Mouse (Mus musculus) right cerebral cortex, postnatal 10 days (tissue): ENCODE data around the gene Stk11.
"Not testable (repeated sequence)": the region's sequence is repeated elsewhere in the genome, so short reads cannot be mapped to it uniquely, and the experiment has no call there.

Experiments
- DNase-seq, 2 experiments: peaks; one replicate each; pipeline ENCODE4 v3.0.0; 2021; ENCODE audit warnings: low spot score in 2 of 2

The Stk11 gene

DNA sequence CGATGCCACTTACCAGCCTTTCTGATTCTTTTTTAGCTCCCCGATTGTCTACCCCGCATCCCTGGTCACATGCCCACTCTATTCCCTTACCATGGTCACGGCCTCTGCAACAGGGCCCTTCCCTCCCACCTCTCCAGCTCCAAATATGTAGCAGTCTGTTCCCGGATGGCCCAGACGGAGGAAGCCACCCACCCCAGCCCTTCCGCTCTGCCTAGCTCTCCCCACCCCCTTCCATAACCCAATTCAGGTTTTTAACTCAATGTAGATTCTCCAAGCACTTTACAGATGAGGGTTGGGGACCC, 41.1 kb downstream of the Stk11 start:
- peak in 1 of 2 experiments; percentile 78 for DNase-seq

DNA sequence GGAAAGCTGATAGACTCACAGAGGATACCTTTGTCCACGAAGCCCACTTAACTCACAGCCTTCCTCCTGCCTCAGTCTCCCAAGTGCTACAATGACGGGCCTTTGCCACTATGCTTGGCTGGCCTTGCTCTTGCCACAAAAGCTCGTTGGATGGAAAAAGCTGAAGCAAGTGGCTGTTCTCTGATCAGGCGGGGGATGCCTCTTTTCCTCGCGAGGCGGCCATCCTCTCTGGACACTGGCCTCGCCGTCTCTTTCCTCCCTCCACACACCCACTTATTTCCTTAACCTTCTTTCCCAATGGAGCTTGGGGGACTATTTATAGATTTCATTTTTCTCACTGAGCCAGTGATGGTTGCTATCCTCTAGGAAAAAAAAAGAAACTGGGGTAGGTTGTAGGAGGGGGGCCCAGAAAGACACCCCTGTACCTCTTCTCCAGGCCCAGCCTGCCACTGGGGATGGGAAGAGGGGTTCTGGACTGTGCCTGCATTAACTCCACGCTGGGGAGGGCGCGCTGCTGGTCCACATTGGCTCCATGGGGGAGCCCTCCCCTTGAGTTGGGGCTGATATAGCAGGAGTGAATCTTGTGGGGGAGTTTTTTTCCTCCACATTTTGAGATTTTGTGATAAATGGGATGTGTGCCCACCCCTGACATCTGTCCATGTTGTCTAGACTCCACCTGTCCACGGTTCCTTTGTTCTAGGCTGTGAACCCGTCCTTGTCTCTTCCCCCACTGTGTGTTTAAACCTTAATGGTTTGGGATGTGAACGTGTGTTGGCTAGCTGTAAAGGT, 41.7 kb downstream of the Stk11 start:
- DNase-seq = peak in 1 of 2 experiments; percentile 78

DNA sequence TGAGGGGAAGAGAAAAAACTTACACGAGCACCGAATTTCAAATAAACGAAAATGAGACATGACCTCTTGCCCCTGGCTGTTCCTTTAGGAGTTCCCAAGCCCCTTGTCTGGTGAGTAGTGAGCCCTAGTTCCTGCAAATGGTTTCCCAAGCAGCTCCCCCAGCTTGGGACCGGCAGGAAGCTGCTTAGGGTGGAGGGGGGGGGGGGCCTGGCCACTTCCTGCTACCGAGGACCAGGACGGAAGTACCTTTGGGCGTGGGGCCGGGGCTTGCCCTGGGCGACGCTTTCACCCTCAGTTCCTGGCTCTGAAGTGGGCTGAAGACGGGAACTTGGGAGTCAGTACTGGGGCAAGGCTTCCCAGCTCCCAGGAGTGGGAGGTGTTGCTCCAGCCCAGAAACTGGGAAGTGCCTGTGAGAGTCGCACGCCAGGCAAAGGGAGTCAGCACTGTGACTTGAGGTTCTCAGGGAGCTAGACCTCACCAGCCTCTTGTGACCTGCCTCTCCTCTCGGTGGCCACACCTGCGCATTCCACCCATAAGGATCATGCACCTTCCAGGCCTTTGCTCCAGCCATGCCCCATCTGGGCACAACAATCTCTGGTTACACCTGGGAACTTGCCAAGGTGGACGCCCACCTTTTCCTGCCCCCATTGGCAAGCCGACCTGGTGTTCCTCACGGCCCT, 42.8 kb downstream of the Stk11 start:
- peak in 1 of 2 experiments; percentile 69 for DNase-seq

DNA sequence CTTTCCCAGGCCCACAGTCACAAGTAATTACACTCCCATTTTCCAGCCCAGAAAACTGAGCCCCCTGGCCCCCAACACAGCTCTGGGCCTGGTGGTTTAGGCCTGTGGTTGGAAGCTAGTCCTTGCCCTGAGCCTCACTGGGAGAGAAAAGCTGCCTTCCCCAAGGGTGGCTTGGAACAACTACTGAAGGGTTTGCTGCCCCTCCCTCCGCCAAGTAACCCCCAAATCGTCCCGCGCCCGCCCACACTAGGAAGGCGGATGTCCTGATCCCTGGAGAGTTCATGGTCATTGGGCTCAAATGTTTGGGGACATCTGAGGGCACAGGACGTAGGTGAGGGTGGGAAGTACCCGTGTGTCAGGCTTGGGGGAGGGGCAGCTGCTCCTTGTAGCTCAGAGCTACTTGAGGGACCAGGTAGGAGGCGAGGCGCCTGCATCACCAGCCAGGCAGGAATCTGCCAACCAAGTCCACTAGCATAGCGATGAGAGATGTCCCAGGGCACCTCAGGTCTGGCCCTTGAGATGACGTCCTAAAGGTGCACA, 43.5 kb downstream of the Stk11 start:
- DNase-seq = peak; percentile 77 to 84

DNA sequence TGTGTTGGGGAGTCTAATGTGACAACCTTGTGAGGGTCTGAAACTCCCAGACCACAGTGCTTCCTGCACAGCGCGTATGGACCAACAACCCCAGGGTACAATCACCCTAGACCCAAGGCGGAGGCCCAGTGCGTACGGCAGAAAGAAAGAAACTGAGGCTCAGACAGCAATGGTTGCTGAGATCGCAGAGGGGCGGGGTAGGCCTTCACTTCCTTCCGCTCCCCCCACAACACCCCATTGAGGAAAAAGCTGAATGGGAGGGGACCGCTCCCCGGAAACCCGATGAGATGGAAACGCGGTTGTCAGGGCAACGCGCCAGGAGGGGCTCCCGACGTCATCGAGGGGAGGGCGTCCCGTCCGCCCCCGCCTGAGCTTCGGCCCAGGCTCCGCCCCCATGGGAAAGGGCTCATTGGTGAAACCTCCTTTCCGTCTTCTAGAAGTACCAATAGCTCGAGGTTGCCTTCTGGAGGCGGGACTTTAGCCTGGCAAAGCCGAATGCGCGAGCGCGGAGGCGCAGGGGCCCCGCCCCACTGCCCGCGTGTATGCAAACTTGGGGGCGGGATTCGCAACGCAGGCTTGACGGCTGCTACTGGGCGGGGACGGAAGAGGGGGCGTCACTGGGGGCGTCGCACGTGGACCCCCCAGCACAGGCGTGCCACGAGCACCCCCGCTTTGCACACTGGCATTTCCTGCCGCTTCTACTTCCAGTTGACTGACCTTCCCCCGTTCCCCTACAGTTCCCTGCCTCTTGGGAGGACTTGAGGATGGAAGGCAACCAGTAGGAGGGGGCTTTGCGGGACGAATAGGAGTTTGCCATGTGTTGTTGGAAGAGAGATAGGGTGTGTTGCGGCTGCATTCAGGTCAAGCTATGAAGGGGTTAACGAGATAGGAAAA, 44.2 kb downstream of the Stk11 start:
- peak; percentile 100 for DNase-seq

DNA sequence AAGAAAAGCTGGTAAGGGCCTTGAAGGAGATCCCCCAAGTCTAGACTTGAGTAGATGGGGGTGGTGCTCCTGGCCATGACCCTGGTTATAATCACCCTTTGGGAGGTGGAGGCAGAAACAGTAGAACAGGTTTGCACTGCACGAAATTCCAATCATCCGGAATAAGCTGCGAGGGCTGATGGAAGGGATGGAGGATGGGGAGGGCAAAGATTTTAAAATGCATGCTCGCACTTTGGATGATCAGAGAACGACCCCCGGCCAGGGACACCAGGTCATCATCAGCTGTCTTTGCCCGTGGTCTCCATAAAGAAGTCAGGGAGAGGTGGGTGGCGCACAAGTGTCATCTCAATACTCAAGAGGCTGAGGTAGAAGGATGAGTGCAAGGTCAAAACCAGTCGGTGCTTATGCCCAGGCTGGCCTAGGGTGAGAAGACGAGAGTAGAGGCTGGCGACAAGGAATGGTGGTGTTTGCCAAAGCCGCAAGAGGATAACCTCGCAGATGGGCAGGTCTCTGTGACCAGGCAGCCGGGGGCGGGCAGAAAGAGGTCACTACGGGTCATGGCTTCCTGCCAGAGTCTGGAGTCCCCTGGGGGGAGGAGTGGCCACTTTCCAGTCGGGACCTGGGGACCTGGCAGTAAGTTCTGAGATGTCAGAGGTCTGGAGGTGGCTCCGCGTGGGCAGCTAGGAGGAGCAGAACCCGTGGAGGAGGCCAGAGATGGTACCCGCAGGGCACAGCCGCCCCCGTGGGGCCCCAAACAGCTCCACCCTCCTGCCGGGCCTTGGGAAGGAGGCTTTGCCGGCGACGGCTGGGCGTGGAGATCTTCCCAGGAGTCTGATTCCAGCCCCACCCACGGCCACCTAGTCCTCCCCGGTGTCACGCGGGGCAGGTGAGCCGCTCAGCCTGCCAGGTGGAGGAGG, 45.1 kb downstream of the Stk11 start:
- peak; percentile 72 to 74 for DNase-seq

DNA sequence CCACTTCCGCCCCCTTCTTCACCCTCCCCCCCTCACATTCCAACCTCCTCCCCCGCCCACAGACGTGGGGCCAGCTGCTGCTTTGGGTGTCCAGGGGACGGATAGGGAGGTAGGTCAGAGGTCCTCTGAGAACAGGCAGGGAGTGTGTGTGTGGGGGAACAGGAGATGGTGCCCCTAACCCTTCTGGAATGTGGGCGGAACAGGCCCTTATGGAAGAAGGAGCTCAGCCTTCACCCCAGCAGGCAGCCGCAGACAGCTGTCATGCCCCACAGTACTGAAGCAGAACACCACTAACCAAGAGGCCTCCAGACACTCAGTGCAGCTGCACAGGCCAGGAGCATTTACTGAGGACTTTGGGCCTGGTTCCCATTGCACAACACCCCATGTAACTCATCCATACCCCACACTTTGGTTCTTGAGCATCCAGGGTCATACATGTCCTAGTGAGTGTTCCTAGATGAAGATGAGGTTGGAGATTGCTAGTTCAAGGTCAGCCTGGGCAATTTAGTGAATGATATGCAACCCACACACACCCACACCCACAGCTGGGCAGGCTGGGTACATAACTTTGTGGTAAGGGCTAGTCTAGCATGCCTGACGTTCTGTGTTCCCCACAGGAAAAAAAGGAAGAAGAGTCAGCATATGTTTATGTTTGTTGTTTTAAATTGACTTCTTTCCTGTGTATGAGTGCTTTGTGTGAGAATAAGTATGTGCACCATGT, 46.1 kb downstream of the Stk11 start:
- peak in 1 of 2 experiments; percentile 45 for DNase-seq

DNA sequence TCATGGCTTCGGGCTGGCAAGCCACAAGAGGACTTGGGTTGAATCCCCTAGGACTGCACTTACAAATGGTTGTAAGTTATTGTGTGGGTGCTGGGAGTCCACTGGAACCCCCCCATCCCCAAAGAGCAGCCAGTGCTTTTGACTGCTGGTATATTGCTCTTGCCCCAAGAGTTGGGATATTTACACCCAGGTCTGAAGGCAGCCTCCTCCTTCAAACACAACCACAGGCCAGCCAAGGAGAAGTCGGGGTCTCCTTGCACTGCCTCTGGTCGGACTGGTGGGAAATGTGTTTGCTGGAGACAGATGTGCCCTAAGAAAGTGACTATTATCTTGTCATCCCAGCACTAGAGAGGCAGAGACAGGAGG, 46.6 kb downstream of the Stk11 start:
- no peak for DNase-seq

DNA sequence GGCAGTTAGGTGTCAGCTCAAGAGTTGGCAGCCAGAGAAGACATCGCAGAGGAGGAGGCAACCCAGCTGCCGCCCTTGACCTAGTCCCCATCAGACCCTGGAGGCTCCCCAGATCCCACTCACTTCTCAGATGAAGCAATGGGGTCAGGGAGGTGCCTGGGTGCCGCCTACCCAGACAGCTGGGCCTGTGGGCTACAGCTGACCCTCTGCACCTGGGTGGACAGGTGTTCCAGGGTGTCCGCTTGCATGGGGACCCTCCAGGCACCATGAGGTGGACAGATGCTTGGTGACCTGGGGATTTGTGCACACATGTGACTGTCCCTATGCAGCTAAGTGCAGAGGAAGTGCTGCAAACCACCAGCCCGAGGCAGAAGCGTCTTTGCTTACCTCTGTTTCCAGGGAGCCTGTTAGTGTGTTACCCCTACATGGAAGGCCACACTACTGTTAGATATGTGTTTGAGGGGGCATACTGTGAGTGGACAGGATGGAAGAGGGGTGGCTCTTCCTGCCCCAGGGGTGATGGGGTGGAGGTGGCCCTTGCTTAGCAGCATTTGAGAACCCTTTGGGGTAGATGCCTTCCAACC, 47.2 kb downstream of the Stk11 start:
- DNase-seq = peak in 1 of 2 experiments; percentile 52

DNA sequence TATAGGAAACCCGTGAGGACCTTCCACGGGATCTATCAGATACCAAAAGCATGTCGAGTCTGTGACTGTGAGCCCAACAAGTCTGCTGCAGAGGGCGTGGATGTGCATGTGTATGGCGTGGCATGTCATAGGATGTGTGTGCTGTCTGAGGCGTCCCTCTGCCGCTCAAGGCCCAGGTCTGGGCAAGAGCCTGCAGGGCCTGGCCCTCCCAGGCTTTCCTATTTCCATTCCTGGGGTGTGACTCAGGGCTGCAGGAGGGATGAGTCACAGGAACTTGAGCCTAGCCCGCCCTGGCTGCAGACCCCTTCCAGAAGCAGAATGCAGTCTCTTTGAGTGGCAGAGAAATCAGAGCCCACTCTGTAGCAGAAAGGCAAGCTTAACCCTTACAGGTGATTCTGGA, 48.1 kb downstream of the Stk11 start:
- peak in 1 of 2 experiments; percentile 53 for DNase-seq

DNA sequence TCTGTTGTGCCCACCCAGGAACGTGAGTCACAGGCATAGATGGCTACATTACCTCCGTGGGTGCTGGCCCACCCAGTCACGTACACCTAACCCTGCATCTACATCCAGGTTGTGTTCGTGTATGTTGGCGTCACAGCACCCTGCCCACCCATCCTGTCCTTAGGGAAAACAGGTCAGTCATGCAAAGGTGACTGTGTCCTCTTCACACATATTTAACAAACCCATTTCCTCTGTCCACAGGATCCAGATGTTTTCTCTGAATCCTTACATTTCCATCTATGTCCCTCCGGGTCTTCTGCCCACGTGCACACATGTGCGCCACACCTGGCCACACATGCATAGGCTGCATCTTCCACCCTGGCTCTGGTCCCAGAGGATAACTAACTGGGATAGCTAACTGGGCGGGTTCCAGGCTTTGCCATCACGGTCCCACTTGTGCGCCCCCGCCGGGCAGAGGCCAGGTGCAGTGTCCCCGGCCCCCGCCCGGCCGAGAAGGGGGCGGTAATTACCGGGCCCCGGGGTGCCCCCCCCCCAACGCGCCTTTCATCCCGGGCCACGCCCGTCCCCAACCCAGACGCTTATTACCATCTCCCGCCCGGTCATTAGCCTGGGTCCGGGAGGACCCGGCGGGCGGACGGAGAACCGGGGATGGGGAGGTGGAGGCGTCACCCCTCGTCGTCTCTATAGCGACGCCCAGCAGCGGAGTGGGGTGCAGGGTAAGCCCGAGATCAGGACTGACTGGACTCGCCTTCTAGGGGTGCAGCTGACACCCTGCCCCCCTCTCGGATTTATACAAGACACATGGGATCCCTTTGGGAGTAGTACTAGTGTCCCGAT, 48.8 kb downstream of the Stk11 start:
- peak in 1 of 2 experiments; percentile 74 for DNase-seq

DNA sequence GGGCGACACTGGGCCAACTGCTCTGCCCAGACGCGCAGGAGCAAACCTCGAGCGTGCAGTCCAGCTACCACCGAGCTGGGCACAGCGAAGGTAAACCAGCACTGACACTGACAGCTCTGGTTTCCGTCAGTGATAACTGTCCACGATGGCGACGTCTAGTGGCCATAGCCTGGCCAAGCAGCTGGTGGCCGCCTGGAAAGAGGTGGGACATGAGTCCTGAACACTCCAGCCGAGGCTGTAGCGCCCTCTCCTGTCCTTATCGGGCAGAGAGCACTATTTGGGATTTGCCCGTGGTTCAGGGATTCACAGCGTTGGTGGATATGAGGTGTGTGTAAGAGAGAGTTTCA, 49.4 kb downstream of the Stk11 start:
- peak; percentile 97 to 98 for DNase-seq

DNA sequence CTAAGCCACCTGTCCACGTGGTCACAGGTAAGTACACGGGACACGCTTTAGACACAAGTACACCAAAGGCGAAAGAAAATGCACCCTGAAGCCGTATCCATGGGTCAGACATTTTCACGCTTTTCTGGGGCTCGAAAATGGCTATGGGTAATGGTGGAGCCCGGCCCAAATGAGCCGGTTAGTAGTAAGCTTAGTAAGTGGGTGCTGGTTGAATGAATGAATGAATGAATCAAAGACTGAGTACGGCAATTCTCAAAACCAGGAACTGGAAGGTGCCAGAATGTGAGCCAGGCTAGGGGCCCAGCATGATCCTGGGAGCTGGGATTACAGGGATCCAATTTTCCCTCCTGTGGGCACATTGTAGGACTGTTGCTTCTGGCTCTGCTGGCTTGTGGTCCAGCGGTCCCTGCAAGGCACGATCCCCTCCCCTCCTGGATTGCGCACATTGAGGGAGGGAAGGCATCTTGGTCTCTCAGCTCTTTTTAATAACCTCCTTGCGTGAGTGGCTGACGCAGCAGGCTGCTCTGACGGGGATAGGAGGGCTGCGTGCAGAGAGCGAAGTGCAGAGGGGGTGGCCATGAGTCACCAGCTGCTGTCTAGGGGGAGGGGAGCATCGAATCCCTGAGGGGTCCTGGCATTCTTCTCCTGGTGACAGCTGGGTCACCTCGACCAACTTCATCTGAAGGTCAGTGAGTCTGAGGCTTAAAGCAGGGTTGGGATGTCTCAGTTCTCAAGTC, 50.0 kb downstream of the Stk11 start, which contains the start of gene Cirbp:
Gene Cirbp (plus strand): TSS at position 594 of the 737 bp plus-strand sequence.
- peak; percentile 74 to 85 for DNase-seq

DNA sequence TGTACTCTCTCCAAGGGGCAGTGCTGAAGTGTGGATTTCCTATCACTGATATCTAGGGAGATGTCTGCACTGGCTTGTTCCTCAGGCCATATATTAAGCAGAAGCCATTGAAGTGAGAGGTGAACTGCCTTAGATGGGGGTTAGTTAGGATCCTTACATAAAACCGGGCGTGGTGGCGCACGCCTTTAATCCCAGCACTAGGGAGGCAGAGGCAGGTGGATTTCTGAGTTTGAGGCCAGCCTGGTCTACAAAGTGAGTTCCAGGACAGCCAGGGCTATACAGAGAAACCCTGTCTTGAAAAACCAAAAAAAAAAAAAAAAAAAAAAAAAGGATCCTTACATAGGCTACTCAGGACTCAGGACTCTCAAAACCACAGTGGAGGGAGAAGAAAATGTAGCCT, 50.5 kb downstream of the Stk11 start:
- DNase-seq = not testable (repeated sequence)

DNA sequence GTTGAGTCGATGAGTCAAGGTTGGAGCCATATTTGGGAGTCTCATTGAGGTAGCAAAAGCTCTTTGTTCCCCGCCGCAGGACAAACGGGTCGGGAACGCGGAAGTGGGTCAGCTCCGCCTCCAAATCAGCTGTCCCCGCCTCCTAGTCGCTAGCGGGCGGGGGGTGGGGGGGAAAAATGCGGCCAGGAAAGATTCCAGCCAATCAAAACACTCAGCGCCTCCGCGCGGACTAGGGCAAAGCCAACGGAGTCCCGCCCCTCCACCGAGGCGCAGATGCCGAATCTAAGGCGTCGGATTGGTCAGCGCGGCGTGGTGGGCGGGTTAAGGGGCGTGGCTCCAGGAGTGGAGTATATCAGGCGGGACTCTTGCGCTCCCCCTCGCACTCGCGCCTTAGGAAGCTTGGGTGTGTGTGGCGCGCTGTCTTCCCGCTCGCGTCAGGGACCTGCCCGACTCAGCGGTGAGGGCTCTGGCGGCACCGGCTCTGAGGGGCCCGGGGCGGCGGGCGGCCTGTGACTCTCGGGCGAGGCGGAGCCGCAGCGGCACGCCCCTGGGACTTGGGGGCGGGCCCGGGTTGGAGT, 51.9 kb downstream of the Stk11 start:
- DNase-seq = peak; percentile 98 to 99

DNA sequence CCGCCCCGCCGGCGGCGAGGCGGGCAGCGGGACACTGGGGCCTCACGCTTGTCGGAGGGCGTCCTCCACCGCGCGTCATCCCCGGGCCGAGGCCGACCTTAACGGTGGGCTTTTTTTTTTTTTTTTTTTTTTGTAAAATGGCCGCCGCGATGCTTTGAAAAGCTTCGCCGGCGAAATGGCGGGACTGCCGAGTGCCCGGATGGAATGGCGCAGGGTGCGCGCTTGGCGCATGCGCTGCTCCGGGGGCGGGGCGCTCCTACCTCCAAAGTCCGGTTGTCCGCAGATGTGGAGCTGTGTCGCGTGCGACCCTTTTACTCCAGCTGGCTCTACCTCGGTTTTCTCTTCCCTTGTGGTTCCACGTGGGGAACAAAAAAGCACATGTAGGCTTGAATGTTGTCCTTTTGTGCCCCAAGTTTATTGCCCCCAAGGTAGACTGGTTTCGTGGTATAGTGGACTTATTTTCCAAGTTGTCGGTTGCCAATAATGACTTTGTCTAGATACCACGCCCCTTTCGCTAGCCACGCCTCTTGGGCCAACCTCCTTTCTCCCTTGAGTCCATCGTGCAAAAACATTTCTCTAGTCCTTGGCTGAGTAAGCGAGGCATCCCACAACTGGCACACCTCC, 52.5 kb downstream of the Stk11 start:
- DNase-seq = peak; percentile 94 to 95

DNA sequence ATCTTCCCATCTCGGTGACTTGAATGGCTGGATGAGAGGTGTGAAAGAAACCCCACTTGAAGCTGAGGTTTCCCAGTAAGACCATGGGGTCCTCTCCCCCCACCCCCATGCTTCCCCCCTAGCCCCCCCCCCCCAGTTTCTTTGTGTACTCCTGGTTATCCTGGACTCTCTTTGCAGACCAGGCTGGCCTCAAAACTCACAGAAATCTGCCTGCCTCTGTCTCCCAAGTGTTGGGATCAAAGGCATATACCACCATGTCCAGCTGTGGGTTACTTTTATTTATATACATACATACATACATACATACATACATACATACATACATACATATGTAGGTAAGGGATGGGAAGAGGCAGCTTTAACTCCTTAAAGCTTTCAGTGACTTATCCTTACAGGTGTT, 53.5 kb downstream of the Stk11 start:
- DNase-seq = no peak

DNA sequence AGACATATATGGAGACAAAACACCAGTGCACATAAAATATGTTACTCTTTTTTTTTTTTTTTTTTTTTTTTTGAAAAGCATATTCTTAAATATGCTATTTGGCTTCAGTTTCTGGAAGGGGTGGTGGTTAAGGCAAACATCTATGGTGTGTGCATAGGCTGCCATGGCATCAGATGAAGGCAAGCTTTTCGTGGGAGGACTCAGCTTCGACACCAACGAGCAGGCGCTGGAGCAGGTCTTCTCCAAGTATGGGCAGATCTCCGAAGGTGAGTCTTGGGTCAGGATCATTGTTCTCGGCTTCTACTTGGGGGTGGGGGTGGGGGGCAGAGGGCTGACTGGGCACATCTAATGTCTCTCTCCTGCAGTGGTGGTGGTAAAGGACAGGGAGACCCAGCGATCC, 54.0 kb downstream of the Stk11 start:
- DNase-seq = peak in 1 of 2 experiments; percentile 51
